Mouse (Mus musculus): ENCODE results near the gene Dnali1.
A peak's percentile ranks its signal among the peaks of the same experiment; 100 is the strongest.

Dnali1 gene

GRCm38 (mm10) chr4:125029891-125030614 is 35.5 kb downstream of the Dnali1 start:
- DNase-seq = peak; percentile 92

GRCm38 (mm10) chr4:125020780-125021538 is 44.5 kb downstream of the Dnali1 start:
- DNase-seq = peak; percentile 18

- DNase-seq = no peak
Observed at GRCm38 (mm10) chr4:125017431-125017830, 48.1 kb downstream of the Dnali1 start.

GRCm38 (mm10) chr4:125015806-125016635 is 49.5 kb downstream of the Dnali1 start, which contains the start of gene Gnl2:
Gnl2 (plus strand) TSS chr4:125016585.
- DNase-seq = no peak

- DNase-seq = no peak
Observed at GRCm38 (mm10) chr4:125008712-125009111, 56.8 kb downstream of the Dnali1 start.

GRCm38 (mm10) chr4:125008220-125008619 is 57.3 kb downstream of the Dnali1 start:
- DNase-seq = no peak

GRCm38 (mm10) chr4:125007460-125007859 is 58.0 kb downstream of the Dnali1 start:
- no peak for DNase-seq

Data from thymus, postnatal 14 days (tissue).